Mouse (Mus musculus) cerebellum, adult 2 months (tissue): ENCODE data around the gene Gabpa.

Source experiments
- CTCF ChIP-seq: fragments of 200-500 bp; IDR thresholded peaks from 2 replicates; pipeline ENCODE4 v1.5.1; 2011; ENCODE audit warnings: low read depth, mild to moderate bottlenecking, control low read depth, low read length, moderate library complexity, borderline replicate concordance; ENCODE audit not compliant: insufficient read depth
- POLR2A ChIP-seq: fragments of 200-500 bp; IDR thresholded peaks from 2 replicates; pipeline ENCODE4 v1.6.1; 2011; ENCODE audit warnings: low read length, control low read depth, borderline replicate concordance; ENCODE audit not compliant: insufficient read depth

DNA sequence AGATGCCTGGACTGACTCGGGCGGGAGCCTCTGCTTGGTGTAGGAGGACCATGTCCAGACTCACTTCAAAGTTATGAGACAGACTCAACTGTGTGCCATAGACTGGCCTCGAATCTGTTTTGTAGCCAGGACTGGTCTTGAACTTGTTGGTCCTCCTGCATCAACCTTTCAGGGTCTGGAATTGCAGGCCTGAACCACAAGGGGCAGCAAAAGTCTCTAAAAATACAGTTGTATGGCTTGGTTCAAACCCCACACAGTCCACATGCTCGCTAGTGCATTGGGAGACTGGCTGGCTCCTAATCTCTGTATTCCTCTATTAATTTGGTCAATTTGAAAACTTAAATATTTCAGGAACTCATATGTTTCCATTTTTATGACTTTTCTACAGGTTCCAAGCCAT lies 68.3 kb downstream of the Gabpa start:
- no peak for TF ChIP-seq CTCF
- TF ChIP-seq POLR2A = no peak
